Mouse (Mus musculus) liver, postnatal 0 days (tissue): ENCODE data around the gene Tmtc1.

Experiments
- CTCF ChIP-seq: sonication (generic); IDR thresholded peaks from 2 replicates; pipeline ENCODE4 v1.5.1; 2016; ENCODE audit warnings: antibody characterized with exemption, low read depth
- EP300 ChIP-seq: IDR thresholded peaks from 2 replicates; pipeline ENCODE4 v1.6.1; 2016; ENCODE audit warnings: antibody characterized with exemption, low read depth, mild to moderate bottlenecking

DNA sequence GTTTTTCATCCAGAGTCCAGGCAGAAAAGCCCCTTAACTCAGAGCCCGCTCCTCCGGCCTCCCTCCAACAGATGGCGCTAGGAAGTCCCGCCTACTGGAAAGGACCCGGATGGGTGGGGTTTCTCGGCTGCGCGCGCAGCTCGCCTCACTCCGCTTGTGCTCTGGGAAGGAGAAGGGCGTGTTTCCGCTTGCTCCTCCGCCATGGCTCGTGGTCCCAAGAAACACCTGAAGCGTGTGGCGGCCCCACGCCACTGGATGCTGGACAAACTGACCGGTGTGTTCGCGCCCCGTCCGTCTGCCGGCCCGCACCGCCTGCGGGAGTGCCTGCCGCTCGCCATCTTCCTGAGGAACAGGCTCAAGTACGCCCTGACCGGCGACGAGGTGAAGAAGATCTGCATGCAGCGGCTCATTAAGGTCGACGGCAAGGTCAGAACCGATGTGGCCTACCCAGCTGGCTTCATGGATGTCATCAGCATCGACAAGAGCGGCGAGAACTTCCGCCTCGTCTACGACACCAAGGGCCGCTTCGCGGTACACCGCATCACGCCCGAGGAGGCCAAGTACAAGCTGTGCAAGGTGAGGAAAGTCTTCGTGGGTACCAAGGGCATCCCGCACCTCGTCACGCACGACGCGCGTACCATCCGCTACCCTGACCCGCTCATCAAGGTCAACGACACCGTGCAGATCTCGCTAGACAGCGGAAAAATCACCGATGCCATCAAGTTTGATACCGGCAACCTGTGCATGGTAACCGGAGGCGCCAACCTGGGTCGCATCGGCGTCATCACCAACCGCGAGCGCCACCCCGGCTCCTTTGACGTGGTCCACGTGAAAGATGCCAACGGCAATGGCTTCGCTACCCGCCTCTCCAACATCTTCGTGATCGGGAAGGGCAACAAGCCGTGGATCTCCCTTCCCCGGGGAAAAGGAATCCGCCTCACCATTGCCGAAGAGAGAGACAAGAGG lies 89.4 kb downstream of the Tmtc1 start:
- TF ChIP-seq EP300 (no peak), CTCF (peak; percentile 63)
